Mouse (Mus musculus): ENCODE measurements at regions not wholly inside any gene's neighbourhood (a gene's known extent, or its start where the extent isn't known, plus 50 kb on each side); places are given as distances from the start of the nearest gene placed in this dataset.

DNA sequence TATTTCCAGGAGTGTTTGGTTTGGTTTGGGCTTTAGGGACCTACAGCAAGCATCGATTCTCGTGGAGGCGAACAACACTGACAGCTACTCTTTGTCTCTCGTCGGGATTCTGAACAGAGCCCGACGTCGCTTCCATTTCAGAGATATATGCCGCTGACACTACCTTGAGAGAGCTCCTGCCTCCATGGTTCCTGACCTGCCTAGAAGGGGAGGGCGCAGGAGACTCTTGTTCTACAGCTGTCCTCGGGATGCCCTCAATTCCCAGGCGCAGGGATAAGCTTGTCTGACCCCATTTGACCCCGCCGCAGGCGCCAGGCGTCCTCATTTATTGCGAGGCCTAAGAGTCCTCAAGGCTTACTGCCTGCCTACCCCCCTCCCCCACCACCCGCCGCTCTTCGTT, 80.5 kb downstream of the Cd83 start:
- no peak for TF ChIP-seq POLR2A (IDR thresholded peaks at IDR 0.05; ENCODE audit: borderline replicate concordance, control insufficient read depth, low read depth, low read length)
- Histone ChIP-seq H3K4me3 (replicated peaks; ENCODE audit: control insufficient read depth, low read depth, low read length) (no peak overlapping the region), H3K4me1 (ENCODE audit: control insufficient read depth, insufficient read depth, low read length) (no peaks in the 10 kb centered on the region), H3K27ac (ENCODE audit: control insufficient read depth, insufficient read depth, low read depth, low read length, poor library complexity) (no peak overlapping the region)
- 51% methylated on average over 20 of the region's 20 CpGs for WGBS

DNA sequence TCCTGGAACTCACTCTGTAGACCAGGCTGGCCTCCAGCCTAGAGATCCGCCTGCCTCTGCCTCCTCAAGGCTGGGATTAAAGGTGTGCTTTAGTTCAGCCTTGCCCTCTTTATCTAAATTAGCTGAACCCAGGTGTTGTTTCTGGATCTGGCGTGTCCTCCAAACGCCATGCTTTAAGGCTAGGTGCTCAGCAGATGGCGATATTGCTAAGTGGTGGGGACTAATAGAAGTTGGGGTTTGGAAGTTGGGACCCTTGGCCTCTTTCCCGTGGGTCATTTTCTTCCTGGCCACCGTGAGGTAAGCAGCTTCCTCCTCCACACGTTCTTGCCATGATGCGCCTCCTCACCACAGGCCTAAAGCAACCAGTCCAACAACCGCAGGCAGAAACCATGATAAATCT, 91.3 kb downstream of the Cd83 start:
- 54% methylated on average over 9 of the region's 9 CpGs for WGBS
- Histone ChIP-seq H3K4me3 (replicated peaks; ENCODE audit: control insufficient read depth, low read depth, low read length) (no peak overlapping the region), H3K4me1 (ENCODE audit: control insufficient read depth, insufficient read depth, low read length) (no peaks in the 10 kb centered on the region), H3K27ac (ENCODE audit: control insufficient read depth, insufficient read depth, low read depth, low read length, poor library complexity) (no peak overlapping the region)
- TF ChIP-seq CTCF (IDR thresholded peaks at IDR 0.05; ENCODE audit: control insufficient read depth, insufficient read depth, low read length) (no peak), POLR2A (IDR thresholded peaks at IDR 0.05; ENCODE audit: borderline replicate concordance, control insufficient read depth, low read depth, low read length) (no peak)

DNA sequence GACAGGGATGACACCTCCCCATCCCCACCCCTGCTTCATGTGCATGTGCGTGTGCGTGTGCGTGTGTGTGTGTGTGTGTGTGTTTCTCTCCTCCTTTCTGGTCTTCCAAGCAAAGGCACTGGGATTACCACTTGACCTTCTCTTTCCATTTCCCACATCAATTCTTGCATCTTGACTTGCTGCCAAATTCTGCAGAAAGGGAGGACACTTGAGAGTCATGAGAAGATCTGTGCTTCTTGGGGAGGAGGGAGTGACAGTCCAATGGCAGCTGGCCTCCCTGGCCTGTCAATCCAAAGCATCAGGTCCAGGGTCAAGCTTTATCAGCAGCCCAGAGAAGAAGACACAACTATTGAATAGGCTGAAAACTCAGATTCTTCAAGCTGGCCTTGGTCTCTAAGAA, 102.7 kb downstream of the Cd83 start:
- H3K4me1 ChIP-seq (ENCODE audit: control insufficient read depth, insufficient read depth, low read length) = no peaks in the 10 kb centered on the region
- 76% methylated on average over 3 of the region's 3 CpGs for WGBS

DNA sequence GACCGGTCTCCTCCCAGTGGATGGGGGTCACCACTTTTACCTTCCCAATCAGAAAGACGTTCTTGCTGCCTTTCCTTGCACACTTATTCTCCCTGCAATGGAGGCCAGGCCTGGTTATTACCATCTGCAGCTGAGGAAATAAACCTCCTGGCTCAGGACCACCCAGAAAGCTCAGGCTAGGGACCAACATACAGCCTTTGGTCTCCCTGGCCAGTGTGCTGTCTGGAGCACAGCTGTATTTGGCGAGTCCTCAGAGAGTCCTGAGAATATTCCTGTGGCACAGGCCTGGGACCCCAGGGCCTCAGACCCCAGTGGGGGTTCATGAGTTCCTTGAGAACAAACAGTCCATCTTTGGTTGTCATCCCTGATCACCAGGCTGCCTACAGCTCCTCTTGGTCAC, 107.4 kb downstream of the Cd83 start:
- Histone ChIP-seq H3K27ac (ENCODE audit: control insufficient read depth, insufficient read depth, low read depth, low read length, poor library complexity) (no peak overlapping the region), H3K4me1 (ENCODE audit: control insufficient read depth, insufficient read depth, low read length) (no peaks in the 10 kb centered on the region), H3K4me3 (replicated peaks; ENCODE audit: control insufficient read depth, low read depth, low read length) (no peak overlapping the region)
- 86% methylated on average over 3 of the region's 3 CpGs for WGBS
- no peak for TF ChIP-seq CTCF (IDR thresholded peaks at IDR 0.05; ENCODE audit: control insufficient read depth, insufficient read depth, low read length)
- no peak for TF ChIP-seq POLR2A (IDR thresholded peaks at IDR 0.05; ENCODE audit: borderline replicate concordance, control insufficient read depth, low read depth, low read length)

More for the DNA sequence above, 102.7 kb downstream of the Cd83 start:
- H3K27ac ChIP-seq (ENCODE audit: control insufficient read depth, insufficient read depth, low read depth, low read length, poor library complexity) = no peak overlapping the region
- TF ChIP-seq CTCF (IDR thresholded peaks at IDR 0.05; ENCODE audit: control insufficient read depth, insufficient read depth, low read length) (no peak), POLR2A (IDR thresholded peaks at IDR 0.05; ENCODE audit: borderline replicate concordance, control insufficient read depth, low read depth, low read length) (no peak)
- no peak overlapping the region for H3K4me3 ChIP-seq (replicated peaks; ENCODE audit: control insufficient read depth, low read depth, low read length)

DNA sequence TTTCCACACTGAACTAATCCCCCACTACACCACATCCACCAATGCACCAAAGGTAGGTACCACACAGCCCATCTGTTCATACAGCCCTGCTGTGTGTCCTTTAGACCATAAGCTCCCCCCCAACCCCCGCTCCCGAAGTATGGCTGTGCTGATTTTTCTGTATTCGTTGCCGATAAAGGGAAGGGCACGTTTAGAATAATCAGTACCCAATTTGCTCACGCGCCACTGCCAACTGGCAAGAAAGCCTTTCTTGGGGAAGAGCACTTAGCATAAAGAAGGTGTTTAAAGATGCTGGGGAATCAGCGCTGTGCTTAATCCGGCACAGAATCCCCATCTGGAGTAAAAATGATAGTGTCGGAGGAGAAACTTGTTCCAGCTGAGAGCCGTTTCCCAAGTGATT, 111.4 kb downstream of the Cd83 start:
- WGBS = 90% methylated on average over 11 of the region's 11 CpGs
- Histone ChIP-seq H3K4me1 (ENCODE audit: control insufficient read depth, insufficient read depth, low read length) (no peaks in the 10 kb centered on the region; the same call in 1 of the 2 replicates), H3K4me3 (replicated peaks; ENCODE audit: control insufficient read depth, low read depth, low read length) (no peak overlapping the region), H3K27ac (ENCODE audit: control insufficient read depth, insufficient read depth, low read depth, low read length, poor library complexity) (no peak overlapping the region)
- no peak for TF ChIP-seq POLR2A (IDR thresholded peaks at IDR 0.05; ENCODE audit: borderline replicate concordance, control insufficient read depth, low read depth, low read length)
- TF ChIP-seq CTCF (IDR thresholded peaks at IDR 0.05; ENCODE audit: control insufficient read depth, insufficient read depth, low read length) = no peak

DNA sequence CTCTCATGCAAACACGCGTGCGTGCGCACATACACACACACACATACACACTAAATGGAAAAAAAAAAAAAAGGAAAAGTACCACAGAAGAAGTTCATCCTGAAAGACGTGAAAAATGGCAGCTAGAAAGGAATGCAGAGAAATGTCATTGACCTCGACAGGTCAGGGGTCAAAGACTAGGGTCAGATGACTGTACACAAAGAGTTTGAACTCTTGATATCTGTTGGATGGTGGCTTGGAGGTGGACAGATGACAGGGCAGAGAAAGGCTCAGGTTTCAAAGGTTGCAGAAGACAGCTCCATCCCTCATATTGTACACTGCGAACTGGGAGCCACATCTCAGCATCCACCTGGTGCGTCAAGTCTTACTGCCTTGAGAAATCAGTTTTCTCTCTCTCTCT, 112.5 kb downstream of the Cd83 start:
- Histone ChIP-seq H3K4me1 (ENCODE audit: control insufficient read depth, insufficient read depth, low read length) (no peaks in the 10 kb centered on the region; the same call in 1 of the 2 replicates), H3K4me3 (replicated peaks; ENCODE audit: control insufficient read depth, low read depth, low read length) (no peak overlapping the region), H3K27ac (ENCODE audit: control insufficient read depth, insufficient read depth, low read depth, low read length, poor library complexity) (no peak overlapping the region)
- WGBS = 77% methylated on average over 8 of the region's 8 CpGs
- TF ChIP-seq CTCF (IDR thresholded peaks at IDR 0.05; ENCODE audit: control insufficient read depth, insufficient read depth, low read length) (no peak), POLR2A (IDR thresholded peaks at IDR 0.05; ENCODE audit: borderline replicate concordance, control insufficient read depth, low read depth, low read length) (no peak)

DNA sequence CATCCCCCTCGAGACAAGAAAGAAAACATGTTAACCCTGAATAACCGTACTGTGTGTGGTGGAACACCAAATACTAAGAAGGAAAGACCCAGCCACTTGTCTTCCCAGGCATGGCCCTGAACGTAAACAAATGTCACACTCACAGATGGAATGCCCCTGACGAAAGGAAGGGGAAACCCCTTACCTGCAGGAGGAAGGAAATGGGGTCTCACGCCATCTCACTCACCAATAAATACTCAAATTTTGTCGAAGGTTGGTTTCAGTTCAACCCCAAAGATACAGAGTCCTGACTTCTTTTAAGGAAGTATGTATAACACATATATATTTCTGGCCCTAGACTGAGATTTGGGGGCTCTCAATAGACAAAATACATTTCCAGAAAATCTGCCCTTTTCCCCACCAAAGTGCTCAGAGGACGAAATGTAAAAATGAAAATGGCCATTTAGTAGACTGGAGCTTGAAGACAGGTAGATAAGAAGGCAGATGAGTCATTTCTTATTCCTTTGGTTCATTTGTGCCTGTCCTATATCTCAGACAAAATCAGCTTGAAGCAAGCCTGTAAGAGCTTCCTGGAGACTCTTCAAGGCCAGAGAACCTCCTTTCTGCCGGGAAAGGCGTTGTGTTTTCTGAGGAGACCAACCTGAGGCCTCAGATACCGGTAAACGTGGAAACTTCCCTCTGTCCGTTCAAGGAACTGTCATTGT, 114.1 kb downstream of the Cd83 start:
- H3K4me3 ChIP-seq (replicated peaks; ENCODE audit: control insufficient read depth, low read depth, low read length) = no peak overlapping the region
- H3K27ac ChIP-seq (ENCODE audit: control insufficient read depth, insufficient read depth, low read depth, low read length, poor library complexity) = no peak overlapping the region
- H3K4me1 ChIP-seq (ENCODE audit: control insufficient read depth, insufficient read depth, low read length) = no peaks in the 10 kb centered on the region; the same call in 1 of the 2 replicates
- no peak for TF ChIP-seq POLR2A (IDR thresholded peaks at IDR 0.05; ENCODE audit: borderline replicate concordance, control insufficient read depth, low read depth, low read length)
- no peak for TF ChIP-seq CTCF (IDR thresholded peaks at IDR 0.05; ENCODE audit: control insufficient read depth, insufficient read depth, low read length)
- 54% methylated on average over 12 of the region's 12 CpGs for WGBS

DNA sequence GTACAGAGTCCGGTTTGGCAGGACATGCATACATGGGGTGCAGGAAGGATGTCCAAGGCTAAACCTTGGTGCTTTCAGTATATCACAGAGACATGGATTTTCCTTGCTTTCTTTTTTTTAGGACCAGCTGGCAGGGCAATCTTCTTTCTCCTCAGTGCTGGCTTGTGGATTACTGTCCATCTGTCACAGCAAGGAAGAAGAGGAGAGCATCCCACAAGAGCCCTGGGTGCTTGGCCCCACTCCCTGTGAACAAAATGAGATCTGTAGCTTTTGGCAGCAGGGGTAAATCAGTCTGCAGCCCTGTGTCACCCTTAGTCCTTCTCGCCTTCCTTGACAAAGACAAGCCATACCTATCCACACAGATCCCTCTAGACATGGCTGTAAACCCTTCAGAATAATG, 115.5 kb downstream of the Cd83 start:
- no peaks in the 10 kb centered on the region; the same call in 1 of the 2 replicates for H3K4me1 ChIP-seq (ENCODE audit: control insufficient read depth, insufficient read depth, low read length)
- 80% methylated on average over 2 of the region's 2 CpGs for WGBS
- no peak overlapping the region for H3K27ac ChIP-seq (ENCODE audit: control insufficient read depth, insufficient read depth, low read depth, low read length, poor library complexity)
- TF ChIP-seq POLR2A (IDR thresholded peaks at IDR 0.05; ENCODE audit: borderline replicate concordance, control insufficient read depth, low read depth, low read length) = no peak
- H3K4me3 ChIP-seq (replicated peaks; ENCODE audit: control insufficient read depth, low read depth, low read length) = no peak overlapping the region

DNA sequence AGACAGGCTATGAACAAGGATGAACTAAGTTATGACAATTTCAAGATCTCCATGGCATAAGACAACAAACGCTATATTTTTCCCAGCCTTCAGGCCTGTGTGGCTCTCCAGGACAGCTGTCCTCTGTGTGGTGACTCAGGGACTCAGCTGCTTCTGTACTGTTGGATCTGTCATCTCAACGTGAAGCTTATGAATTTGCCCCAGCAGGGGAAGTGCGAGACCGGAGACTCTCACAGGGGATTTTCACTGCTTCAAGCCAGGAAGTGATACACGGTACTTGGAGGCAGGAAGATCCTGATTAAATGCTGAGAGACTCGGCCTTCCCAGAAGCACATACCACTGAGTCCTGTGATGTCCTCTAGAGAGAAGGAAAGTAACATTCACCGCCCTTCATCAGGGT, 116.2 kb downstream of the Cd83 start:
- no peak overlapping the region for H3K4me3 ChIP-seq (replicated peaks; ENCODE audit: control insufficient read depth, low read depth, low read length)
- TF ChIP-seq POLR2A (IDR thresholded peaks at IDR 0.05; ENCODE audit: borderline replicate concordance, control insufficient read depth, low read depth, low read length) (no peak), CTCF (IDR thresholded peaks at IDR 0.05; ENCODE audit: control insufficient read depth, insufficient read depth, low read length) (no peak)
- no peaks in the 10 kb centered on the region; the same call in 1 of the 2 replicates for H3K4me1 ChIP-seq (ENCODE audit: control insufficient read depth, insufficient read depth, low read length)
- H3K27ac ChIP-seq (ENCODE audit: control insufficient read depth, insufficient read depth, low read depth, low read length, poor library complexity) = no peak overlapping the region
- 35% methylated on average over 7 of the region's 7 CpGs for WGBS

Measured in bone marrow, adult 2 months (tissue).